Mouse (Mus musculus) kidney, adult 2 months (tissue): ENCODE data around the gene Spx.

Source experiments
- CTCF ChIP-seq: fragments of 200-500 bp; conservative IDR thresholded peaks from 2 replicates; pipeline ENCODE4 v1.5.1; 2011; ENCODE audit warnings: low read depth, mild to moderate bottlenecking, control low read depth, low read length, moderate library complexity, mixed read lengths; ENCODE audit not compliant: insufficient read depth, insufficient read length
- POLR2A ChIP-seq: fragments of 200-500 bp; IDR thresholded peaks from one replicate; pipeline ENCODE4 v1.6.1; 2011; ENCODE audit warnings: low read depth, low read length, control low read depth

DNA sequence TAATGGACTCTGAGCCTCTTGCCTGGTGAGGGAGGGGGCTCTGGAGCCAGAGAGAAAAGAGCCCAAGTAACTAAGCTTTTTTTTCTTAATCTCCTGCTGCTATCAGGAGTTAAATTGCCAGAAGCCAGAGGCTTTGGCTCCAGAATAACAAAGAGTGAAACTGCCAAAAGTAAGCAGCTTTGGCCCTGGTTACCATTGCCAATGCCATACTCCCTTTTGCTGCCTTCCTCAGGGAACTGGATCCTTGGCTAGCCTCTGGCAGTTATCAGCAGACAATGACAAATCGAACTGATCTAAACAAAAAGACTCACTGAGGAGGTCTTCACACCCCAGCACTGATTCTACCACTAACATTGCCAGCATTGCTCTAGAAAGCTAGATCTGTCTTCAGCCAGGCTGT lies 2.1 kb upstream of the Spx start:
- TF ChIP-seq POLR2A (no peak), CTCF (no peak)
